Mouse (Mus musculus): ENCODE results near the gene Rgl2.

- TF ChIP-seq CTCF (IDR thresholded peaks at IDR 0.05; ENCODE audit: borderline replicate concordance, extremely low read depth, insufficient read depth, insufficient read length): no peak
- no peak for TF ChIP-seq POLR2A (IDR thresholded peaks at IDR 0.05; ENCODE audit: borderline replicate concordance, extremely low read depth, insufficient read depth, insufficient read length, poor library complexity, severe bottlenecking)
Measured at GRCm38 (mm10) chr17:33947430-33948089, 18.2 kb downstream of the Rgl2 start.

Data from brain, embryonic 14.5 days (tissue).